Mouse (Mus musculus) activated CD4-positive, CD25-positive, alpha-beta regulatory T cell, adult 9 weeks (primary cell): Measurements from ENCODE around the gene Gm6526. TPM values are rescaled to one million over a fixed set of nuclear protein-coding genes. Genes with fewer than 3 reads are reported as not detected.

ENCODE experiments used
- polyA plus RNA-seq: library from polyadenylated mRNA; unstranded; fragments of 100-300 nt; shearing (Covaris generic); gene quantifications from one replicate; pipeline ENCODE4 v1.2.1, GENCODE M21; 2017

The Gm6526 gene
- not detected for polyA plus RNA-seq

GRCm38 (mm10) chr14:43747566-43747965 is at the start of gene Gm6526:
Gm6526 (plus strand) TSS chr14:43747866.

GRCm38 (mm10) chr14:43727385-43727784 is 20.3 kb upstream of the Gm6526 start, which contains the start of gene Gm16506:
Gm16506 (minus strand) TSS chr14:43727485.

GRCm38 (mm10) chr14:43784645-43785044 is 37.0 kb downstream of the Gm6526 start, which contains the start of gene Gm8180:
Gm8180 (minus strand) TSS chr14:43784745.

Other genes with a start within 250 kb of the Gm6526 start
- not detected for gene Gm5799, start 204.3 kb upstream of the Gm6526 start, polyA plus RNA-seq
- not detected for gene Gm17654, start 168.7 kb upstream of the Gm6526 start, polyA plus RNA-seq
- not detected for gene Gm10375, start 139.9 kb upstream of the Gm6526 start, polyA plus RNA-seq
- not detected for gene Gm8165, start 70.7 kb upstream of the Gm6526 start, polyA plus RNA-seq
- 1.2 TPM for gene Gm7324, start 50.0 kb upstream of the Gm6526 start, polyA plus RNA-seq
- gene Gm16506, start 20.4 kb upstream of the Gm6526 start, polyA plus RNA-seq = not detected
- not detected for gene Gm8180, start 36.9 kb downstream of the Gm6526 start, polyA plus RNA-seq
- gene Ear1, start 127.7 kb downstream of the Gm6526 start, polyA plus RNA-seq = not detected
- not detected for gene Ear10, start 175.7 kb downstream of the Gm6526 start, polyA plus RNA-seq
- 0.18 TPM for gene Gm8113, start 177.5 kb downstream of the Gm6526 start, polyA plus RNA-seq
- gene Ang5, start 209.2 kb downstream of the Gm6526 start, polyA plus RNA-seq = not detected